Comparison of ENCODE assay signal across 9 mouse cellular contexts in genomic region chr4:134660630-134661183, GRCm38 (mm10). TPM values are rescaled to one million over a fixed set of nuclear protein-coding genes. Genes with fewer than 3 reads are reported as not detected.
DNase-seq lines count a peak whose midpoint lies in the region; ATAC-seq and TF ChIP-seq lines count a peak whose summit lies in the region.
"Had no signal": no experiment of that assay in that cellular context is flagged by ENCODE, and none has a peak within 500 bp of the region (broad histone marks: within the 10 kb centered on the region; RNA-seq: fewer than 3 reads in every experiment).

No protein-coding gene starts in this region.

- no peaks in the 10 kb centered on the region for H3K27me3 ChIP-seq in hindbrain, embryonic 16.5 days (replicated peaks; ENCODE audit: control insufficient read depth, insufficient read depth, low read length)
- H3K27me3 ChIP-seq in neural tube, embryonic 13.5 days: no peaks in the 10 kb centered on the region

- no peak for TF ChIP-seq CTCF in left cerebral cortex, adult 2 months (IDR thresholded peaks at IDR 0.05)

- H3K27ac ChIP-seq in left cerebral cortex, adult 2 months: peak overlapping the region; percentile 53; the same call in 1 of the 2 replicates
- H3K27ac ChIP-seq in hindbrain, embryonic 16.5 days (ENCODE audit: low read depth, low read length): peak overlapping the region; percentile 19
- H3K27ac ChIP-seq in neural tube, embryonic 13.5 days (replicated peaks): peak overlapping the region; percentile 78

- H3K4me1 ChIP-seq in hindbrain, embryonic 16.5 days (ENCODE audit: control insufficient read depth, insufficient read depth, low read depth, low read length): peaks cover 51% of the 10 kb centered on the region
- peaks cover 62% of the 10 kb centered on the region for H3K4me1 ChIP-seq in neural tube, embryonic 13.5 days (replicated peaks)

- WGBS in hindbrain, embryonic 16.5 days: 25% methylated on average over 18 of the region's 18 CpGs
- 10% methylated on average over 18 of the region's 18 CpGs for WGBS in neural tube, embryonic 13.5 days

- peak; percentile 40 to 52 for DNase-seq in adrenal gland, postnatal 36 days
- DNase-seq in adrenal gland, adult 18-20 months (ENCODE audit: low spot score in 2 of 2): no peak
- DNase-seq in left cerebral cortex, adult 2 months (ENCODE audit: extremely low spot score in 1 of 2, low spot score in 2 of 2): no peak
- no peak for DNase-seq in left cerebral cortex, adult 11 months (ENCODE audit: low spot score)
- DNase-seq in thymus, adult 18-20 months: no peak
- no peak for DNase-seq in embryo, embryonic 11 days
- DNase-seq: lung, postnatal 4 days had no signal

- no peaks in the 10 kb centered on the region for H3K36me3 ChIP-seq in hindbrain, embryonic 16.5 days (ENCODE audit: control insufficient read depth, insufficient read depth, low read length)
- H3K36me3 ChIP-seq in neural tube, embryonic 13.5 days: no peaks in the 10 kb centered on the region

- peak overlapping the region; percentile 46 for H3K4me2 ChIP-seq in hindbrain, embryonic 16.5 days (ENCODE audit: low read length)
- peak overlapping the region; percentile 50 for H3K4me2 ChIP-seq in neural tube, embryonic 13.5 days

- no peak overlapping the region for H3K4me3 ChIP-seq in left cerebral cortex, adult 2 months
- H3K4me3 ChIP-seq in hindbrain, embryonic 16.5 days (ENCODE audit: low read length): no peak overlapping the region
- no peak overlapping the region for H3K4me3 ChIP-seq in neural tube, embryonic 13.5 days

- 0 out of 2 replicates have a peak, but pooled peaks have one; percentile 12 for ATAC-seq in hindbrain, embryonic 16.5 days
- ATAC-seq in neural tube, embryonic 13.5 days (ENCODE audit: low read depth): 0 out of 2 replicates have a peak, but pooled peaks have one; percentile 12

- H3K9ac ChIP-seq in hindbrain, embryonic 16.5 days (ENCODE audit: low read depth, low read length): peak overlapping the region; percentile 39
- 0 out of 2 replicates have a peak overlapping the region, but pooled peaks have one; percentile 59 for H3K9ac ChIP-seq in neural tube, embryonic 13.5 days

- intact Hi-C loops in left cerebral cortex, adult 2 months (cut with DNase I): no loop called here

- H3K9me3 ChIP-seq in hindbrain, embryonic 16.5 days (ENCODE audit: control insufficient read depth, low read length): no peaks in the 10 kb centered on the region
- no peaks in the 10 kb centered on the region for H3K9me3 ChIP-seq in neural tube, embryonic 13.5 days

RNA-seq across cellular contexts. Expression of gene Man1c1, which starts 43.4 kb away (rescaled TPM):
- 10 to 100 TPM; 18.5 to 24.7 TPM for total RNA-seq in adrenal gland, postnatal 36 days (2021)
- 10 to 100 TPM; 14.9 to 20.8 TPM for total RNA-seq in adrenal gland, adult 18-20 months (2021)
- total RNA-seq in left cerebral cortex, adult 2 months (2021): 10 to 100 TPM; 43.1 to 43.6 TPM
- 3.7 and 5.1 TPM in 2 replicates for polyA plus RNA-seq in hindbrain, embryonic 16.5 days (2015; fragmentation: Nextera tagmentation; extraction: Ambion mirVana)
- polyA plus RNA-seq in neural tube, embryonic 13.5 days (2015; fragmentation: Nextera tagmentation; extraction: Ambion mirVana): 5.3 and 5.7 TPM in 2 replicates

Comparison
In these comparisons a context has a peak if more than half of its experiments do, and no peak if none do; other contexts are left out.
1. DNase-seq: peak in adrenal gland, postnatal 36 days (2 of 2); none in adrenal gland, adult 18-20 months (0 of 2), left cerebral cortex, adult 2 months (0 of 2), left cerebral cortex, adult 11 months (single experiment), thymus, adult 18-20 months (0 of 2) and embryo, embryonic 11 days (single experiment).
2. H3K27ac ChIP-seq: peak in every context shown above with its lines; median percentile 78 in neural tube, embryonic 13.5 days; 53 in left cerebral cortex, adult 2 months; 19 in hindbrain, embryonic 16.5 days.